Mouse (Mus musculus) embryonic facial prominence, embryonic 10.5 days (tissue): ENCODE data around the gene Adgrl2. TPM values are rescaled to one million over a fixed set of nuclear protein-coding genes. Genes with fewer than 3 reads are reported as not detected.

Experiments
- DNase-seq: peaks from one replicate; pipeline ENCODE4 v3.0.0-alpha.2; 2017; ENCODE audit warnings: low spot score
- H3K27ac ChIP-seq: fragments of 300-500 bp; sonication (generic); replicated peaks from 2 replicates; pipeline ENCODE4 v1.5.1; 2016; ENCODE audit warnings: mild to moderate bottlenecking
- H3K27me3 ChIP-seq: fragments of 300-500 bp; sonication (generic); replicated peaks from 2 replicates; pipeline ENCODE4 v1.6.1; 2016; ENCODE audit warnings: low read depth, mild to moderate bottlenecking; ENCODE audit not compliant: poor library complexity, severe bottlenecking
- H3K36me3 ChIP-seq: fragments of 300-500 bp; sonication (generic); replicated peaks from 2 replicates; pipeline ENCODE4 v1.6.1; 2016; ENCODE audit warnings: mild to moderate bottlenecking, moderate library complexity
- H3K4me1 ChIP-seq: fragments of 300-500 bp; sonication (generic); 2 replicates; pipeline ENCODE4 v1.6.1; 2016
- H3K4me3 ChIP-seq: fragments of 300-500 bp; sonication (generic); 2 replicates; pipeline ENCODE4 v1.5.1; 2016; ENCODE audit warnings: mild to moderate bottlenecking, moderate library complexity
- H3K9me3 ChIP-seq: fragments of 300-500 bp; sonication (generic); 2 replicates; pipeline ENCODE4 v1.6.1; 2016; ENCODE audit warnings: mild to moderate bottlenecking
- WGBS: fragments of 180-500 bp; shearing (Covaris S2); methylation state at CpG from one replicate; pipeline ENCODE4 v1.1.7; 2016; 5-methylcytosine and 5-hydroxymethylcytosine counted together
- polyA plus RNA-seq: library from polyadenylated mRNA; unstranded; fragments of >200 nt; fragmentation: Nextera tagmentation; extraction: Ambion mirVana; gene quantifications from 2 replicates; pipeline ENCODE4 v1.2.1, GENCODE M21; 2016

Gene Adgrl2
- polyA plus RNA-seq, 1 experiment from 2014 or later: 77.6 TPM

GRCm38 (mm10) chr3:148945534-148945933 is 44.8 kb downstream of the Adgrl2 start:
- H3K36me3 ChIP-seq: no peaks in the 10 kb centered on the region
- H3K27me3 ChIP-seq: no peaks in the 10 kb centered on the region
- WGBS: 42% methylated on average over 8 of the region's 8 CpGs
- H3K9me3 ChIP-seq: no peaks in the 10 kb centered on the region
- no peak overlapping the region for H3K4me3 ChIP-seq
- no peak for DNase-seq
- no peak overlapping the region for H3K27ac ChIP-seq
- peaks cover 40% of the 10 kb centered on the region for H3K4me1 ChIP-seq

GRCm38 (mm10) chr3:148939457-148939856 is 50.9 kb downstream of the Adgrl2 start:
- 61% methylated on average over 7 of the region's 7 CpGs for WGBS
- Histone ChIP-seq H3K27ac (no peak overlapping the region), H3K9me3 (no peaks in the 10 kb centered on the region), H3K4me3 (no peak overlapping the region), H3K4me1 (peaks cover 34% of the 10 kb centered on the region), H3K27me3 (no peaks in the 10 kb centered on the region), H3K36me3 (peaks cover 21% of the 10 kb centered on the region)
- DNase-seq: no peak

GRCm38 (mm10) chr3:148935056-148935455 is 55.3 kb downstream of the Adgrl2 start:
- Histone ChIP-seq H3K27ac (no peak overlapping the region), H3K27me3 (no peaks in the 10 kb centered on the region), H3K4me1 (peaks cover 14% of the 10 kb centered on the region), H3K4me3 (no peak overlapping the region), H3K9me3 (no peaks in the 10 kb centered on the region), H3K36me3 (peaks cover 28% of the 10 kb centered on the region)
- no peak for DNase-seq
- WGBS: 92% methylated on average over 9 of the region's 9 CpGs

- WGBS: 93% methylated on average over 5 of the region's 5 CpGs
- H3K27me3 ChIP-seq: no peaks in the 10 kb centered on the region
- peaks cover 7% of the 10 kb centered on the region for H3K4me1 ChIP-seq
- H3K27ac ChIP-seq: no peak overlapping the region
- no peak overlapping the region for H3K4me3 ChIP-seq
- DNase-seq: no peak
- no peaks in the 10 kb centered on the region for H3K9me3 ChIP-seq
- H3K36me3 ChIP-seq: peaks cover 28% of the 10 kb centered on the region
Observed at GRCm38 (mm10) chr3:148934279-148934678, 56.1 kb downstream of the Adgrl2 start.

- Histone ChIP-seq H3K27me3 (no peaks in the 10 kb centered on the region), H3K27ac (no peak overlapping the region), H3K4me3 (no peak overlapping the region), H3K36me3 (peaks cover 28% of the 10 kb centered on the region), H3K4me1 (peaks cover 8% of the 10 kb centered on the region; the same call in 1 of the 2 replicates), H3K9me3 (no peaks in the 10 kb centered on the region)
- 88% methylated on average over 6 of the region's 6 CpGs for whole genome bisulfite sequencing
- no peak for DNase-seq
Observed at GRCm38 (mm10) chr3:148933160-148933559, 57.2 kb downstream of the Adgrl2 start.

- Histone ChIP-seq H3K9me3 (no peaks in the 10 kb centered on the region), H3K27me3 (no peaks in the 10 kb centered on the region), H3K4me1 (peaks cover 17% of the 10 kb centered on the region), H3K36me3 (peaks cover 19% of the 10 kb centered on the region), H3K27ac (no peak overlapping the region), H3K4me3 (no peak overlapping the region)
- no peak for DNase-seq
- 86% methylated on average over 6 of the region's 6 CpGs for WGBS
Observed at GRCm38 (mm10) chr3:148930913-148931312, 59.4 kb downstream of the Adgrl2 start.

- Histone ChIP-seq H3K27ac (0 out of 2 replicates have a peak overlapping the region, but pooled peaks have one; percentile 7), H3K27me3 (no peaks in the 10 kb centered on the region), H3K4me3 (no peak overlapping the region), H3K36me3 (peaks cover 4% of the 10 kb centered on the region; the same call in 1 of the 2 replicates), H3K4me1 (peaks cover 35% of the 10 kb centered on the region), H3K9me3 (no peaks in the 10 kb centered on the region)
- DNase-seq: no peak
- 62% methylated on average over 3 of the region's 3 CpGs for WGBS
Observed at GRCm38 (mm10) chr3:148926330-148926729, 64.0 kb downstream of the Adgrl2 start.

- 54% methylated on average over 14 of the region's 14 CpGs for WGBS
- H3K9me3 ChIP-seq: no peaks in the 10 kb centered on the region
- 0 out of 2 replicates have a peak overlapping the region, but pooled peaks have one; percentile 18 for H3K4me3 ChIP-seq
- H3K27me3 ChIP-seq: no peaks in the 10 kb centered on the region
- peaks cover 12% of the 10 kb centered on the region; the same call in 1 of the 2 replicates for H3K36me3 ChIP-seq
- DNase-seq: peak; percentile 26
- H3K27ac ChIP-seq: no peak overlapping the region
- H3K4me1 ChIP-seq: peaks cover 49% of the 10 kb centered on the region
Observed at GRCm38 (mm10) chr3:148922618-148923095, 67.7 kb downstream of the Adgrl2 start.

- Histone ChIP-seq H3K9me3 (no peaks in the 10 kb centered on the region), H3K27ac (no peak overlapping the region), H3K4me3 (no peak overlapping the region), H3K27me3 (no peaks in the 10 kb centered on the region), H3K36me3 (peaks cover 12% of the 10 kb centered on the region; the same call in 1 of the 2 replicates), H3K4me1 (peaks cover 50% of the 10 kb centered on the region)
- WGBS: 75% methylated on average over 13 of the region's 13 CpGs
- no peak for DNase-seq
Observed at GRCm38 (mm10) chr3:148921966-148922587, 68.3 kb downstream of the Adgrl2 start.

- Histone ChIP-seq H3K27ac (no peak overlapping the region), H3K4me1 (peaks cover 47% of the 10 kb centered on the region), H3K36me3 (peaks cover 12% of the 10 kb centered on the region; the same call in 1 of the 2 replicates), H3K4me3 (no peak overlapping the region), H3K9me3 (no peaks in the 10 kb centered on the region), H3K27me3 (no peaks in the 10 kb centered on the region)
- 69% methylated on average over 6 of the region's 6 CpGs for WGBS
- no peak for DNase-seq
Observed at GRCm38 (mm10) chr3:148920881-148921280, 69.5 kb downstream of the Adgrl2 start.

GRCm38 (mm10) chr3:148918425-148918824 is 71.9 kb downstream of the Adgrl2 start:
- no peak for DNase-seq
- peaks cover 47% of the 10 kb centered on the region for H3K4me1 ChIP-seq
- H3K36me3 ChIP-seq: peaks cover 10% of the 10 kb centered on the region; the same call in 1 of the 2 replicates
- H3K9me3 ChIP-seq: no peaks in the 10 kb centered on the region
- no peaks in the 10 kb centered on the region for H3K27me3 ChIP-seq
- H3K4me3 ChIP-seq: no peak overlapping the region
- no peak overlapping the region for H3K27ac ChIP-seq
- WGBS: 73% methylated on average over 5 of the region's 5 CpGs

- no peaks in the 10 kb centered on the region for H3K27me3 ChIP-seq
- 79% methylated on average over 7 of the region's 7 CpGs for WGBS
- peaks cover 45% of the 10 kb centered on the region for H3K4me1 ChIP-seq
- no peak for DNase-seq
- H3K36me3 ChIP-seq: peaks cover 10% of the 10 kb centered on the region; the same call in 1 of the 2 replicates
- no peak overlapping the region for H3K4me3 ChIP-seq
- no peak overlapping the region for H3K27ac ChIP-seq
- H3K9me3 ChIP-seq: no peaks in the 10 kb centered on the region
Observed at GRCm38 (mm10) chr3:148917837-148918236, 72.5 kb downstream of the Adgrl2 start.

- H3K4me3 ChIP-seq: no peak overlapping the region
- DNase-seq: no peak
- peaks cover 34% of the 10 kb centered on the region for H3K4me1 ChIP-seq
- no peaks in the 10 kb centered on the region for H3K9me3 ChIP-seq
- 63% methylated on average over 5 of the region's 5 CpGs for WGBS
- no peak overlapping the region for H3K27ac ChIP-seq
- no peaks in the 10 kb centered on the region for H3K27me3 ChIP-seq
- H3K36me3 ChIP-seq: peaks cover 10% of the 10 kb centered on the region; the same call in 1 of the 2 replicates
Observed at GRCm38 (mm10) chr3:148916226-148916625, 74.1 kb downstream of the Adgrl2 start.
